Mouse (Mus musculus): ENCODE results near the gene 4930505A04Rik. TPM values are rescaled to one million over a fixed set of nuclear protein-coding genes. Genes with fewer than 3 reads are reported as not detected.

4930505A04Rik gene
- not detected for polyA plus RNA-seq (2017; shearing (Covaris generic))

GRCm38 (mm10) chr11:30471751-30472593 is at the start of gene 4930505A04Rik:
TSS of gene 4930505A04Rik (minus strand) at chr11:30471827.

Other genes with a start within 250 kb of the 4930505A04Rik start
- gene Sptbn1, start 203.7 kb downstream of the 4930505A04Rik start, polyA plus RNA-seq (2017; shearing (Covaris generic)) = 146 TPM
- 1.5 TPM for gene Acyp2, start 177.8 kb upstream of the 4930505A04Rik start, polyA plus RNA-seq (2017; shearing (Covaris generic))

All from CD4-positive, CD25-positive, alpha-beta regulatory T cell, adult 9 weeks (primary cell).